Mouse (Mus musculus) liver, embryonic 13.5 days (tissue): ENCODE results near the gene Olfr1115. TPM values are rescaled to one million over a fixed set of nuclear protein-coding genes. Genes with fewer than 3 reads are reported as not detected.
"Not testable (repeated sequence)": the region's sequence is repeated elsewhere in the genome, so short reads cannot be mapped to it uniquely, and the experiment has no call there.

Experiments
- ATAC-seq: fragments of 200-750 bp; cut with Nextera tagmentation; 2 replicates; pipeline ENCODE4 v1.8.0; 2017; ENCODE audit warnings: low read depth, mild to moderate bottlenecking, moderate number of reproducible peaks, moderate library complexity
- DNase-seq: peaks from one replicate; pipeline ENCODE4 v3.0.0; 2022
- H3K27ac ChIP-seq: fragments of 300-500 bp; sonication (generic); 2 replicates; pipeline ENCODE4 v1.5.1; 2015; ENCODE audit warnings: moderate library complexity, mild to moderate bottlenecking, inconsistent platforms
- H3K27me3 ChIP-seq: fragments of 300-500 bp; sonication (generic); 2 replicates; pipeline ENCODE4 v1.6.1; 2015; ENCODE audit warnings: mild to moderate bottlenecking, inconsistent platforms
- H3K36me3 ChIP-seq: fragments of 300-500 bp; sonication (generic); 2 replicates; pipeline ENCODE4 v1.6.1; 2015; ENCODE audit warnings: mild to moderate bottlenecking, inconsistent platforms
- H3K4me1 ChIP-seq: fragments of 300-500 bp; sonication (generic); replicated peaks from 2 replicates; pipeline ENCODE4 v1.6.1; 2015; ENCODE audit warnings: inconsistent platforms
- H3K4me2 ChIP-seq: fragments of 300-500 bp; sonication (generic); 2 replicates; pipeline ENCODE4 v1.6.1; 2015; ENCODE audit warnings: inconsistent platforms, mild to moderate bottlenecking, moderate library complexity
- H3K4me3 ChIP-seq: fragments of 300-500 bp; sonication (generic); replicated peaks from 2 replicates; pipeline ENCODE4 v1.5.1; 2015; ENCODE audit warnings: mild to moderate bottlenecking, inconsistent platforms
- H3K9ac ChIP-seq: fragments of 300-500 bp; sonication (generic); 2 replicates; pipeline ENCODE4 v1.6.1; 2015; ENCODE audit warnings: mild to moderate bottlenecking, inconsistent platforms
- H3K9me3 ChIP-seq: fragments of 300-500 bp; sonication (generic); replicated peaks from 2 replicates; pipeline ENCODE4 v1.6.1; 2016; ENCODE audit warnings: inconsistent platforms
- WGBS: fragments of 180-500 bp; shearing (Covaris S2); methylation state at CpG from one replicate; pipeline ENCODE4 v1.1.7; 2015; ENCODE audit not compliant: insufficient replicate concordance; 5-methylcytosine and 5-hydroxymethylcytosine counted together
- microRNA-seq: library from miRNA; unstranded; fragments of <30 nt; microRNA quantifications from one replicate; pipeline ENCODE4, GENCODE M21; 2016
- polyA plus RNA-seq: library from polyadenylated mRNA; unstranded; fragments of >200 nt; fragmentation: Nextera tagmentation; extraction: Ambion mirVana; gene quantifications from 2 replicates; pipeline ENCODE4 v1.2.1, GENCODE M21; 2015

Gene Olfr1115
- not detected in 2 replicates for polyA plus RNA-seq

- Histone ChIP-seq H3K27me3 (no peaks in the 10 kb centered on the region), H3K4me2 (no peak within 1 kb of the TSS), H3K36me3 (no peaks in the 10 kb centered on the region), H3K4me1 (no peaks in the 10 kb centered on the region), H3K27ac (no peak within 1 kb of the TSS), H3K4me3 (no peak within 1 kb of the TSS), H3K9me3 (no peaks in the 10 kb centered on the region), H3K9ac (no peak within 1 kb of the TSS)
- WGBS, result 51% methylated on average over 2 of the region's 2 CpGs
- no peak for DNase-seq
- no peak for ATAC-seq
These were observed at the start of gene Olfr1115 for GRCm38 (mm10) chr2:87247713-87248112. Gene Olfr1115 (plus strand): TSS chr2:87248013.

DNA sequence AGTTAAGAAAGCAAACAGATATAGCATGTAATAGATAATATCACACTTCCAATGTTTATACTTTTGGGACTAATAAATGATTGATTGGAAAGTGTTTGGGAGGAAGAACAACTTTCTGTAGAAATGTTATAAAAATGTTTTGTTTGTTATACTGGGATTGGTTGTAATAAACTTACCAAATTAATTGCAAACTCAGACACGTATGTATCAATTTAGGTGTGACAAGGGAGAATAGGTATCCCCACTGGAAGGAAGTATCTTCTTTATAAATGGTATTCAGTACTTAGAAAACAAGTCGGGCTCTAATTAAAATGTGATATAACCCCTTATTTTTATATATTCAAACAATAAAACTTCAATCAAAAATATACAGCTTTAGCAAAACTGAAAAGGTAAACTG is 39.1 kb upstream of the Olfr1115 start, which contains the start of gene Olfr1113:
TSS of gene Olfr1113 (plus strand) at position 301 of the 400 bp plus-strand sequence.
- 61% methylated on average over 2 of the region's 2 CpGs for WGBS
- Histone ChIP-seq H3K27me3 (no peaks in the 10 kb centered on the region), H3K9ac (no peak within 1 kb of the TSS), H3K4me2 (no peak within 1 kb of the TSS), H3K4me1 (no peaks in the 10 kb centered on the region), H3K36me3 (no peaks in the 10 kb centered on the region), H3K4me3 (no peak within 1 kb of the TSS), H3K27ac (no peak within 1 kb of the TSS), H3K9me3 (no peaks in the 10 kb centered on the region)
- ATAC-seq (no peak), DNase-seq (no peak)

GRCm38 (mm10) chr2:87267234-87267633 is 19.4 kb downstream of the Olfr1115 start, which contains the start of gene Olfr1116:
Gene Olfr1116 (plus strand): TSS chr2:87267534.
- no peaks in the 10 kb centered on the region for H3K4me1 ChIP-seq
- no peak within 1 kb of the TSS for H3K4me3 ChIP-seq
- WGBS, result 62% methylated on average over 1 of the region's 1 CpGs
- no peak within 1 kb of the TSS for H3K27ac ChIP-seq
- H3K4me2 ChIP-seq, result no peak within 1 kb of the TSS
- no peak within 1 kb of the TSS for H3K9ac ChIP-seq
- H3K9me3 ChIP-seq, result no peaks in the 10 kb centered on the region
- DNase-seq (no peak), ATAC-seq (no peak)
- no peaks in the 10 kb centered on the region for H3K27me3 ChIP-seq
- no peaks in the 10 kb centered on the region for H3K36me3 ChIP-seq

DNA sequence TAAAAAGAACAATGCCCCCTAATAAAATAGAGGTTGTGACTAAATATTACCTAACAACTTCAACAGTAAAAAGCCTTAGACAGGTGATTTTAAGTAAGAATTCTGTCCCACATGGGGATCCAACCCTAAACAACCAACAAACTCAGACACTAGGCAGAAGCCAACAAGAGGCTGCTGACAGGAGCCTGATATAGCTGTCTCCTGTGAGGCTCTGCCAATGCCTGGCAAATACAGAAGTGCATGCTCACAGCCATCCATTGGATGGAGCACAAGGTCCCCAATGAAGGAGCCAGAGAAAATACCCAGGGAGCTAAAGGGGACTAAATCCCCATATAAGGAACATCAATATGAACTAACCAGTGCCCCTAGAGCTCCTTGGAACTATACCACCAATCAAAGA is 46.2 kb downstream of the Olfr1115 start:
- H3K4me2 ChIP-seq, H3K4me1 ChIP-seq, H3K4me3 ChIP-seq, H3K9ac ChIP-seq, H3K9me3 ChIP-seq, ATAC-seq, DNase-seq, H3K27ac ChIP-seq, H3K27me3 ChIP-seq, H3K36me3 ChIP-seq: not testable (repeated sequence)

Small RNA genes lying within 50 kb of the gene (microRNA-seq; reads per million reads assigned to microRNA genes)
- not detected for gene Gm27438

Other genes with a start within 250 kb of the Olfr1115 start
- not detected in 2 replicates for gene Olfr1102, start 249.6 kb upstream of the Olfr1115 start, polyA plus RNA-seq
- not detected in 2 replicates for gene Olfr1104, start 220.9 kb upstream of the Olfr1115 start, polyA plus RNA-seq
- not detected in 2 replicates for gene Olfr1105, start 211.5 kb upstream of the Olfr1115 start, polyA plus RNA-seq
- gene Olfr1106, start 195.7 kb upstream of the Olfr1115 start, polyA plus RNA-seq, result not detected in 2 replicates
- not detected in 2 replicates for gene Olfr1107, start 172.2 kb upstream of the Olfr1115 start, polyA plus RNA-seq
- not detected in 2 replicates for gene Olfr1109, start 152.0 kb upstream of the Olfr1115 start, polyA plus RNA-seq
- gene Olfr259, start 133.4 kb upstream of the Olfr1115 start, polyA plus RNA-seq, result not detected in 2 replicates
- gene Olfr1110, start 107.7 kb upstream of the Olfr1115 start, polyA plus RNA-seq, result not detected in 2 replicates
- gene Olfr1111, start 95.4 kb upstream of the Olfr1115 start, polyA plus RNA-seq, result not detected in 2 replicates
- not detected in 2 replicates for gene Olfr1112, start 60.2 kb upstream of the Olfr1115 start, polyA plus RNA-seq
- not detected in 2 replicates for gene Olfr1113, start 39.0 kb upstream of the Olfr1115 start, polyA plus RNA-seq
- gene Olfr1116, start 19.5 kb downstream of the Olfr1115 start, polyA plus RNA-seq, result not detected in 2 replicates
- not detected in 2 replicates for gene Olfr1118, start 59.6 kb downstream of the Olfr1115 start, polyA plus RNA-seq
- gene Olfr1120, start 106.8 kb downstream of the Olfr1115 start, polyA plus RNA-seq, result not detected in 2 replicates
- gene Olfr1121, start 121.9 kb downstream of the Olfr1115 start, polyA plus RNA-seq, result not detected in 2 replicates
- not detected in 2 replicates for gene Olfr1122, start 137.8 kb downstream of the Olfr1115 start, polyA plus RNA-seq
- gene Olfr1123, start 168.6 kb downstream of the Olfr1115 start, polyA plus RNA-seq, result not detected in 2 replicates
- gene Olfr1124, start 182.3 kb downstream of the Olfr1115 start, polyA plus RNA-seq, result 0.06 TPM in 1 of 2 replicates, not detected in the other
- not detected in 2 replicates for gene Olfr1126, start 205.9 kb downstream of the Olfr1115 start, polyA plus RNA-seq
- gene Pramel7, start 249.1 kb downstream of the Olfr1115 start, polyA plus RNA-seq, result not detected in 2 replicates